Mouse (Mus musculus) heart, postnatal 10 days (tissue): ENCODE results near the gene Map2k5. TPM values are rescaled to one million over a fixed set of nuclear protein-coding genes. Genes with fewer than 3 reads are reported as not detected.

Experiments used
- DNase-seq, 2 experiments: peaks; one replicate each; pipeline ENCODE4 v3.0.0; 2021
- intact Hi-C: fragments of 180-260 bp; cut with DNase I; formaldehyde crosslinking; loops from one replicate; pipeline ENCODE4 v1.15.1; 2025
- total RNA-seq, 2 experiments: library from RNA; stranded (reverse); gene quantifications; 2 replicates each; pipeline ENCODE4 v1.2.3; 2021

Map2k5 gene
- total RNA-seq, 2 experiments from 2014 or later, result 24.4 to 25.1 TPM

- intact Hi-C loops, result no loop called here
- DNase-seq, result no peak
These were observed 229.0 kb downstream of the Map2k5 start, which contains the start of gene Skor1 for GRCm38 (mm10) chr9:63148410-63149371. Gene Skor1, minus strand, starts transcription at chr9:63148961.

- intact Hi-C loops, result no loop called here
- DNase-seq, result no peak
These were observed 229.8 kb downstream of the Map2k5 start for GRCm38 (mm10) chr9:63147786-63148409.

GRCm38 (mm10) chr9:63147296-63147695, 230.4 kb downstream of the Map2k5 start:
- DNase-seq, result no peak
- intact Hi-C loops, result no loop called here

- intact Hi-C loops, result no loop called here
- DNase-seq, result no peak
These were observed 230.8 kb downstream of the Map2k5 start for GRCm38 (mm10) chr9:63146856-63147274.

GRCm38 (mm10) chr9:63146126-63146855, 231.4 kb downstream of the Map2k5 start:
- peak in 1 of 2 experiments; percentile 12 for DNase-seq
- intact Hi-C loops, result no loop called here

- intact Hi-C loops, result no loop called here
- DNase-seq, result peak in 1 of 2 experiments; percentile 12
These were observed 232.2 kb downstream of the Map2k5 start for GRCm38 (mm10) chr9:63145249-63146125.

- DNase-seq, result no peak
- intact Hi-C loops, result no loop called here
These were observed 233.0 kb downstream of the Map2k5 start for GRCm38 (mm10) chr9:63144502-63145248.

GRCm38 (mm10) chr9:63143641-63144501, 233.8 kb downstream of the Map2k5 start:
- no peak for DNase-seq
- intact Hi-C loops, result no loop called here

GRCm38 (mm10) chr9:63143227-63143626, 234.5 kb downstream of the Map2k5 start:
- intact Hi-C loops, result no loop called here
- DNase-seq, result no peak

GRCm38 (mm10) chr9:63142335-63143036, 235.2 kb downstream of the Map2k5 start:
- DNase-seq, result no peak
- intact Hi-C loops, result no loop called here

GRCm38 (mm10) chr9:63141641-63142334, 235.9 kb downstream of the Map2k5 start:
- peak in 1 of 2 experiments; percentile 13 for DNase-seq
- intact Hi-C loops, result no loop called here

GRCm38 (mm10) chr9:63140211-63140610, 237.5 kb downstream of the Map2k5 start:
- intact Hi-C loops, result no loop called here
- DNase-seq, result no peak

- DNase-seq, result no peak
- intact Hi-C loops, result loop anchor here (5.0 to 10.0 kb wide), 4 partner anchors 195 to 615 kb away; partner anchors contain the start of genes 2300009A05Rik and Smad3
These were observed 238.0 kb downstream of the Map2k5 start for GRCm38 (mm10) chr9:63139661-63140060.

- intact Hi-C loops, result loop anchor here (5.0 to 10.0 kb wide), 4 partner anchors 196 to 616 kb away; partner anchors contain the start of genes 2300009A05Rik and Smad3
- peak in 1 of 2 experiments; percentile 21 for DNase-seq
These were observed 239.2 kb downstream of the Map2k5 start for GRCm38 (mm10) chr9:63138481-63138967.

GRCm38 (mm10) chr9:63137615-63137915, 240.1 kb downstream of the Map2k5 start:
- intact Hi-C loops, result loop anchor here (5.0 to 10.0 kb wide), 4 partner anchors 197 to 617 kb away; partner anchors contain the start of genes 2300009A05Rik and Smad3

GRCm38 (mm10) chr9:63136756-63137614, 240.7 kb downstream of the Map2k5 start:
- intact Hi-C loops, result loop anchor here (1.0 to 10.0 kb wide), 6 partner anchors 198 to 707 kb away; partner anchors contain the start of genes 2300009A05Rik and Smad3
- no peak for DNase-seq

More at GRCm38 (mm10) chr9:63137615-63137915, 240.1 kb downstream of the Map2k5 start:
- no peak for DNase-seq
